Mouse (Mus musculus) spleen, adult 18-20 months (tissue): ENCODE results near the gene Tex19.1.
"Not testable (repeated sequence)": the region's sequence is repeated elsewhere in the genome, so short reads cannot be mapped to it uniquely, and the experiment has no call there.

Experiments
- DNase-seq, 2 experiments: peaks; one replicate each; pipeline ENCODE4 v3.0.0; 2022; ENCODE audit warnings: mixed read lengths in 2 of 2

Tex19.1 gene

DNA sequence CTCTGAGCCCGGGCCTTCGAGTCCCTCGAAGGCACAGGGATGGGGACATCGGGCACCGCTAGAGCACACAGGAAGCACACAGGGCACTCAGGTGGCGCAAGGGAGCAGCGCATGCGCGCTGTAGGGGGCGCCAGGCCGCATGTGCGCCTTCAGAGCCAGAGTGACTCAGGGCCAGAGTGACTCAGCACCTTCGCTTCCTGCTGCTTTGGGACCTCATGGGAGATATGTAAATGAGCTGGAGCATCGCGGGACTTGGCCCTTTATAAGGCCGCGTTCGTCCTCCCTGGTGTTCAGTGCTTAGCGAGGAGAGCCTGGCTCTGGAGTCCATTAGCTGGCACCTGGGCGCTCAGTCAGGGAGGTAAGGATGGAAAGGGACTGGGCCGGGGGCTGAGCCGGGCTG is at the start of gene Tex19.1:
TSS of gene Tex19.1 (plus strand) at position 279 of the 400 bp plus-strand sequence.
- DNase-seq, result no peak

GRCm38 (mm10) chr11:121099762-121100161 is 46.2 kb upstream of the Tex19.1 start:
- DNase-seq, result no peak

- no peak for DNase-seq
Observed at GRCm38 (mm10) chr11:121100692-121101091, 45.3 kb upstream of the Tex19.1 start.

DNA sequence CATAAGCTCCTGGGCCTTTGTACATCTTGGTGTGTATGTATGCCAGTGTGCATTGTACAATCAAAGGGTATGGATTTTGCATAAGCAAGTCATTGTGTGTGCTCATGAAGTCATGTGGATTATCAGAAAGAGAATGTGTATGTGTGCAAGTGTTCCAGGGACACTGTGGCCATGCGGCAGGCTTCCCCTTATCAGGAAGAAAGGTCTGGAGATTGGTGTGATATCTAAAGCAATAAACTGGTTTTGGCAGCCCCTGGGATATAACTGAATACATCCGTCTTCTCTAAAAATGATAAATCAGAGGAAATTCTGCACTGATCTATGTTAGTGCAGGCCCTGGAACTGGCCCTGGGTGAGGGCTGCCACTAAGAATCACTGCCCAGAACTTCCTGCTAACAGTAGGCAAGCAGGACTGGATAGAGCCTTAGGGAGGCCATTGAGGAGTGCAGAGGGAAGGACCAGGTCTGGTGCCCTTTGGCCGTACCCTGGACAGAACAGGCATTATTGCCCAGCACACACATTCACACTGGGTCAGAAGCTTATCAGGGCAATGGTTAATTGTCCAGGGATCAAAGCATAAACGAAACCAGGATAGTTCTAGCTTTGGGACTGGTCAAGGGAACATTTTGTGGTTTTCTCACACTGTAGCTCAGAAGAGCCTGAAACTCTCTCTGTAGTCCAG is 44.7 kb upstream of the Tex19.1 start:
- DNase-seq, result no peak

- DNase-seq, result not testable (repeated sequence)
Observed at GRCm38 (mm10) chr11:121107242-121107641, 38.7 kb upstream of the Tex19.1 start.

- no peak for DNase-seq
Observed at GRCm38 (mm10) chr11:121108061-121108460, 37.9 kb upstream of the Tex19.1 start.

DNA sequence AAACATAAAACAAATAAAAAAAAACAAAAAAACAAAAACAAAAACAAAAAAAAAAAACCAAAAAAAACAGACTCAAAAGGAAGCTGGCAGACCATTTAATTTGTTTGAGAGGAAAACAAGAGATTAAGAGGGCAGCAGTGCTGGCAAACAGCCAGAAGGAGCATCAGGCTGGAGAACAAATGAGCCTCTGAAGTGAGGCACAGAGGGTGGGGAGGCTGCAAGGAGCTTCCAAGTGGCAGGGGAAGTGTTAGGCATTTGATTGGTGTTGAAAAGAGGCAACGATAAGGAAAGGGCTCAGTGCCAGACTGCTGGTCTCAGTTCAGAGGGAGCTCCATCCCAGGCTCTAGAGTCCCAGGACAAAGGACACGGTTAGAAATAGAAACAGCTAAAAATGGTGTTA is 36.0 kb upstream of the Tex19.1 start:
- DNase-seq, result no peak

DNA sequence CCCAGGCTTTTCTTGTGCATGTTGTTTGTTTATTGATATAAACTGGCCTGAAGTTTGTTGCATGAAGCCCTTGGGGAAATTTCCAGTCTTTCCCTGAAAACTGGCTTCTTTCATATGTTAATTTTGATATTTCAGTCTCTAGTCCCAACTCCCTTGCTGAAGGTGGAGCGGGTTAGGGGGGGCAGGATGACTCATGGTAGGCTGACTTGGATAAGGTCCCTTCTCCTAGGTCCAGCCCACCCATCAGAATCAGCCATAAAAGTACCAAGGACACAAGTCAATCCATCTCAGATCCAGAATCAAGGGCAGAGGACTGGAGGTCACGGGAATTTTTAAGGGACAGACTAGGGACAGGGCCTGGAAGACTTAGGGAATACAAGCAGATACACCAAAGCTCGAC is 34.9 kb upstream of the Tex19.1 start:
- no peak for DNase-seq

GRCm38 (mm10) chr11:121111601-121112000 is 34.3 kb upstream of the Tex19.1 start:
- no peak for DNase-seq

- no peak for DNase-seq
Observed at GRCm38 (mm10) chr11:121112091-121112775, 33.7 kb upstream of the Tex19.1 start.

DNA sequence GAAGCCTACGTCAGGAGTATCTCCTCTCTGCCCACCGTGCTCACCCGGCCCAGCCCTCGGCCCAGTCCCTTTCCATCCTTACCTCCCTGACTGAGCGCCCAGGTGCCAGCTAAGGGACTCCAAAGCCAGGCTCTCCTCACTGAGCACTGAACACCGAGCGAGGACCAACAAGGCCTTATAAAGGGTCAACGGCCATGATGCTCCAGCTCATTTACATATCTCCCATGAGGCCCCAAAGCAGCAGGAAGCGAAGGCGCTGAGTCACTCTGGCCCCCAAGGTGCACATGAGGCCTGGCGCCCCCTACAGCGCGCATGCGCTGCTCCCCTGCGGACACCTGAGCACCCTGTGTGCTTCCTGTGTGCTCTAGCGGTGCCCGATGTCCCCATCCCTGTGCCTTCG is 27.8 kb upstream of the Tex19.1 start:
- no peak for DNase-seq

GRCm38 (mm10) chr11:121118577-121118976 is 27.4 kb upstream of the Tex19.1 start, which contains the start of gene Tex19.2:
TSS of gene Tex19.2 (minus strand) at chr11:121118677.
- DNase-seq, result no peak

DNA sequence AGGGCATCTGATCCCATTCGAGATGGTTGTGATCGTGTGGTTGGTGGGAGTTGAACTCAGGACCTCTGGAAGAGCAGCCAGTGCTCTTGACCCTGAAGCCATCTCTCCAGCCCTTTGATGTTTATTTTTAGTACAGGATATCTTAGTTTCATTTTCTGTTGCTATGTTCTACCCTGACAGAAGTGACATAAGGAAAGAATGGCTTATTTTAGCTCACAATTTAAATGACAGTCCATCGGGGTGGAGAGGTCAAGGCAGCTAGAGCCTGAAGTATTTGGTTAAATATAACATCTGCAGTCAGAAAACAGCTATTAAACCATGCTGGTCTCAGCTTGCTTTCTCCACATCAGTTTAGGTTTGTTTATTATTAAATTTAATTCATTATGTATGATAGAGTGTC is 24.8 kb upstream of the Tex19.1 start:
- DNase-seq, result no peak

DNA sequence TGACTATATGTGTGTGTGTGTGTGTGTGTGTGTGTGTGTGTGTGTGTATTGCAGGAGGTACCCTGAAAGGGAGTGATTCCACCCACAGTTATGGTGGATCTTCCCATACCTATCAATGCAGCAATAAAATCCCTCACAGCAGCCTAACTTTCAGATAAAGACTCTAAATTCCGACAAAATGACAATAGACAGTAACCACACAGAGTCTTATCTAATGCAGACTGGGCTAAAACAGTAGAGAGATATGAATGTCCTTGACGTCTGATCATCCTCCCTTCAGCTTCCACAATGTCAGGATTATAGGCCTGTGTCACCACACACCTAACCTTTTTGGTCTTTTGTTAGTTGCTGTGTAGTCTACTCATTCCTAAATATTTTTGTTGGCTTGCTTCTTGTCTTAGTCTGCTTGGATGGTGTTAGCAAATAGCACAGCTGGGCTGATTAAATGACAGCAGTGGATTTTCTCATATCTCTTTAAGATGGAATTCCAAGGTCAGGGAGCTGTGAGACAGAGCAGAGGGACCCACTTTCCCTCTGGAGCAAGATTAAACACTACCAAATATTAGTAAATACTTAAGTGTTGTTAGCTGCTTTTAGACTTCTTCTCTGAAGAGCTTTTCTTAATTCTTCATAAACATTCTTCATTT is 23.8 kb upstream of the Tex19.1 start:
- DNase-seq, result no peak

DNA sequence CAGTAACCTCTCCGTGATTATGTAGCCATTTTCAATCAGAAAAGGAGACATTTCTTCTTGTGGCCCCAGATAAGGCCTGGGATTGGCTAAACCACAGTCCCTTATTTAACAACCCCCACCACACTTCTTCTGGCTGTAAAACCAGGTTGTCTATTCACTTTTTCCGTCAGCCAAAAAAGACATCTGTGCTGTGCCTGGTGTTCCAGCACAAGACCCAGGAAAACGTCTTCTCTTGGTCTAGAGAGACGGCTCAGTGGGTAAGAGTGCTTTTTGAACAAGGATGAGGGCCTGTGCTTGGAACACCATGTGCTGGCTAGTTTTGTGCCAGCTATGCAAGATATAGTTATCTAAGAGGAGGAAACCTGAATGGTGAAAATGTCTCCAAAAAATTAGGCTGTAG is 22.5 kb upstream of the Tex19.1 start:
- DNase-seq, result no peak

- no peak for DNase-seq
Observed at GRCm38 (mm10) chr11:121125522-121126172, 20.3 kb upstream of the Tex19.1 start.

GRCm38 (mm10) chr11:121126395-121126794 is 19.5 kb upstream of the Tex19.1 start:
- DNase-seq, result no peak

DNA sequence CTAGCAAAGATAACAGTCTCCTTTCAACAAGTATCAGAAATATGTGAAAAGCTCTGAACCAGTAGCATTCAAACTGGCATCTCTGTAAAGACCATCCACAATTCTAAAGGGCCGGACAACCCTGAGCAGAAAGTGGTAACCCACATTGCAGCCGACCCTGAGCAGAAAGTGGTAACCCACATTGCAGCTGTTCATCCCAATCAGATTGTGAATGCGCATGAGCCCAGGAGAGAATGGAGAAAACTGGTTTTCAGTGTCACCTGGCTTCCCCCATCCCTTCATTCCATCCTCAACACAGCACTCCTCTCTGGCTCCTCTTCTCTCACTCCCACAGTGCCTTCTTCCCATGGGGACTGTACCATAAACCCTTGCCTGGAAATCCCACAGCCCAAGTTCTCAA is 18.5 kb upstream of the Tex19.1 start:
- no peak for DNase-seq

DNA sequence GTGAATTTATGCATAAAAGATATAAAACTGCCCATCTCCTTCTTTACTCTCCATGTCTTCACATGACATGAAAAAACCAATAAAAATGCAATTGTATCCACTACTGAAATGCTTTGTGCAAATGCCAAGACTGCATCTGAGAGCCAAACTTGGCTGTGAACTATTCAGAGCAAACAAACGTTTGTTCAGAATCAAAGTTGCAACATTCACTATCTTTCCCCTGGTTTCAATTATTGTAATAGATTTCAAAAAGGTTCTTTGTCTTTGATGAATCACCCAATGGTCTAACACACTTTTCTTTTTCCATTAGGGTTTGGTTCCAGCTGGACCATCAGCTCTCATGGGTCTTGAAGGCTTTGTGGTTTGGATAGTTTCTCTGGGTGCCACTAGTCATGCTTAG is 16.3 kb upstream of the Tex19.1 start:
- no peak for DNase-seq

DNA sequence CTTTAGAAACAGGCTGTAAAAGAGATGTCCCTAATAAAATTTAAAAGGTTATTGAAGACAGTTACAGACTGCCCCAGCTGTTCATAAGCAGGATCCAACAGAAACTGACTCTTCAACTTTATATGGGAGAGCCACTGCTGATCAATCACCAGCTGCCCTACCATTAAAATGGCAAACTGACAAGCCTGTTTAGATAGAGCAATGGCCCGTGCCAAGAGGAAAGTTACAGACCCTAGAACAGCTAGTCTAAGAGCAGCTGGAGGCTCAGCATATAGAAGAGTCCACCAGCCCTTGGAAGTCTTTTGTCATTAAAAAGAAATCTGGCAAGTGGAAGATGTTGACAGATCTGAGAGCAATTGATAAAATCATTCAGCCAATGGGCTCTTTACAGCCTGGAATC is 11.3 kb upstream of the Tex19.1 start:
- no peak for DNase-seq

DNA sequence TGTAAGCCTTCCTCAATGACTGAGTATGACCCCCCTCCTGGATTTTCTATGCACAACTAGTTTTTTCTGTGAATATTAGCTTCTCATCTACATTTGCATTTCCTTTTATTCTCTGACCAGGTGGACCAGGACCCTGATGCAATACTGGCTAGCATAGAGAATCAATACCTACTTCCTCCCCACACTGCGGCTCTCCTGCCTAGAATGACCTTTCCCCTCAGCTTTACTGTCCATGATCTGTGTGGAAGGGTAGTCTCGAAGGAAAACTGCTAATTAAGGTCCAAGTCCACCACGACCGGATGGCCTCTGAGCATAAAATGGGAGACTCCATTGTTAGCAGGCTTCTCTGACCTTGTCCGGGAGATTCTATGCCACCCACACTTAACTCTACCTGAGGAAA is 8.3 kb upstream of the Tex19.1 start:
- no peak for DNase-seq

- DNase-seq, result no peak
Observed at GRCm38 (mm10) chr11:121138732-121139131, 7.2 kb upstream of the Tex19.1 start.

GRCm38 (mm10) chr11:121143325-121144015 is 2.5 kb upstream of the Tex19.1 start:
- no peak for DNase-seq
